Mouse (Mus musculus): ENCODE results near the gene Gdpd5.

Gdpd5 gene

DNA sequence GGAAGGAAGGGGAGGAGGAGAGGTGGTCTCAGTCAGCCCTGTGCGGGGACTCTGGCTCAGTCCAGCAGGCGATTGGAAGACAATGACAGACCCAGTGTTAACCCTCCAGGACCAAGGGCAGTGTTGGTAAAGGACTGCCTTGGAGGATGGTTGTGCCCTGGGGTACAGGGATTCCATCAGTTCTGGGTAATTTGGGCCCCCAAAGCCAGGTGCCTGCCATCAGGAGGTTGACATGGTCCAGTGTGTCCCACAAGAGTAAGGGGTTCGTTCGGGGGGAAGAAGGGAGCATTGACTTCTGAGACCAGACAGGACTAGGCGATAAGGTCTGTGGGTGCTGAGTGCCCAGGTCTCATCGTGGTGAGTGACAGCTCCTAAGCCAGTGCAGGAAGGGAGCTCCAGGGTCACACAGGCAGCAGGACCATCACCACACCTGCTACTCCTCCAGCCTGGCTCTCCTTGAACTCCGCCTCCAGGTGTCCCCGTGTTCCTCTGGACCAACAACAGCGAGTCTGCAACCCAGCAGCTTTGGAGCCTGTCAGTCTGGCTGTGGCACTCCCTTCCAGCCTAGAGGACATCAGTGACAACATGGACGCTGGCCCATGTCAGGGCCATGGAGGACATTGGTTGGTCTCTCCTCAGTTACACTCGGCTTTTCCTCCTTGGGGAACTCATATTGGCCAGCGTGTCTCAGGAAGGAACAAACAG, 23.0 kb downstream of the Gdpd5 start:
- DNase-seq (ENCODE audit: low read depth, low spot score): no peak

DNA sequence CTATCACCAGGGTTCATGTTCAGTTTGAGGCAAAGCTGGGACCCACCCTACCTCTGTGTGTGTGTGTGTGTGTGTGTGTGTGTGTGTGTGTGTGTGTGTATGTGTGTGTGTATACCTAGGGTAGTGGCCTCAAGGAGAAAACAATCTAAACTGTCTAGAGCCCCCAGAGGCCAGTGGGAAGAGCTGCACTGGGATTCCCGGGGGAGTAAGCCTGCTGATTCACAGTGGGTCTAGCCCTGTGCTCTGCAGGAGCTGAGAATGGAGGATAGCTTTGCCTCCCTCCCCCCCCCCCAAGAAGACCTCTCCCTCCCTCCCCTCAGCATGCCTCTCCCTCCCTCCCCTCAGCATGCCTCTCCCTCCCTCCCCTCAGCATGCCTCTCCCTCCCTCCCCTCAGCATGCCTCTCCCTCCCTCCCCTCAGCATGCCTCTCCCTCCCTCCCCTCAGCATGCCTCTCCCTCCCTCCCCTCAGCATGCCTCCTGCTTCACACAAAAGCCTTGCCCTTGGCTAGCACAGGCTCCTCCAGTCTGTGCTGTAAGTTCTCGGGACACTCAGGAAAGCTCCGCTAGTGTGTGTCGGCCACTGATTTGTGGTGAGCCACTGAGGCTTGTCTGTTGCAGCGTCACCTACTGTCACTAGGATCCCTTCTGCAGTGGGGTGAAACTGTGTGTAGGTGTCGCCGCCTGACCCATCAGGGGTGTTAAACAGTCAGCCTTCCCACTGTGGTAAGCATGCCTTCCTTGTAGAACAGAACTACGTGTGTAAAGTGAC, 24.4 kb downstream of the Gdpd5 start:
- no peak for DNase-seq (ENCODE audit: low read depth, low spot score)

DNA sequence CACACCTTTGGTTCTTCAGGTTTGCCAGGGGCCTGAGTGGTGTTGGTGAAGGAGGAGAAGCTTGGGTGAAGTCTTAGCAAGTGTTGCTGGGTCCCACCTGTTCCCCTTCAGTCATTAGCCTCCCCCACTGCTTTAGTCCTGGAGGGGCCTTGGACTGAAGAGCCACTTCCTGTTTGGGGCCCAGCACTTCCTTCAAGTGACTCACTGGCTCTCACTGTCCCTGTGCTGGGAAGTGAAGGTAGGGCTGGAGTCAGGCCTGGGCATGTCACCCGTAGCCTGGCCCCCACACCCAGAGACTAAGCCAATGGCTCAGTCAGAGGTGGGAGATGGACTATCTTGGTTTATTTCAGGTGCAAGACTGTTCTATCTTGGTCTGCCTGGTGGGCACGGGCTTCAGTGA, 26.4 kb downstream of the Gdpd5 start:
- no peak for DNase-seq (ENCODE audit: low read depth, low spot score)

DNA sequence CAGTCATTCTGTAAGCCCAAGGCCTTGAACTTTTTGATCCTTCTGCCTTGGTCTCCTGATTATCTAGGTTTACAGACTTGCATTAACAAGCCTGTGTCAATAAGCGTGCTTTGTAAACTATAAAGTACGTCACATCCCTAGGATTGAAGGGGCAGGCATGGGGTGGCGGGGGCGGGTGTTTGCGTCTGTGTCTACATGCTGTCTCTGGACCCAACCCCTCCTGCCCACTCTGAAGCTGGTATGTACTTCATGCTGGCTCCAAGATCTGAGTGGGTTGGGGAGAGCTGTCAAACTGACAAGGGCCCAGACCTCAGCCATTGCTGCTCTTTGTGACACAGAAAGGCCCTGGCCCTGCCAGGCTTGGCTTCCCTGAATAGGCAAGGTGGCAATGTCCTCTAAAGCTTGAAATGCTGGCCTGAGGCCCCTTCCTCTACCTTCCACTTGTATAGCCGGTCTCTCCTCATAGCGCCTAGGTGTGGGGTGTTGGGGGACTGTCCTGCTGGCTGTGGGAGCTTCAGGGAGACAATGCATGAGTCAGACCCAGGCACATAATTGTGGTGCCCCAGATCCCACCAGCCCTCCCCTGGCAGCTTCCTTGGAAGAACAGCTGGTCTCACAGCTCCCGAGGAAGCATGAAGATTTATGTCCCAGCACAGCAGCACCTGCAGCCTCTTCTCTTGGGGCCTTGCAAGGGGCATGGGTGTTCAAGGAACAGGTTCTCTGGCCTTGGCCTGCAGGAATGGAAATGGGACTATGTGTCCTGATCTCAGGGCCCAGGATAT, 28.4 kb downstream of the Gdpd5 start:
- no peak for DNase-seq (ENCODE audit: low read depth, low spot score)

DNA sequence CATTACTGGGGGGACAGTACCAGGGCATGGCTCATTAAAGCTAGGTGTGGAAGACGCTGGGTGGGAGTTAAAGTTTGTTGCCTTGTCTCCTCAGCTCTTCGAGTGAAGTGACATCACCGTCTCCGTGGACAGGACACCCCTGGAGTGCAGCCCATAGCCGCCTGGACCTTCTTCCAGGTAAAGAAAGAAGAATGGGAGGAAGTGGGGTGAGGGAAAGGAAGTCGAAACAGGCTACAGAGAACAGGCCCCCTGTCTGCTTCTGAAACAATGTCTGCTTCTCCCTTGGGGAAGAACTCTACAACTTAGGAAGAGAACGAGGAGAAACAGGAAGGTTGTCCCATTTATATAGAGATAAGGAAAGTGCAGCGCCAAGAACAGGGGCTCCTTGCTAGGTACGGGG, 29.1 kb downstream of the Gdpd5 start:
- DNase-seq (ENCODE audit: low read depth, low spot score): no peak

DNA sequence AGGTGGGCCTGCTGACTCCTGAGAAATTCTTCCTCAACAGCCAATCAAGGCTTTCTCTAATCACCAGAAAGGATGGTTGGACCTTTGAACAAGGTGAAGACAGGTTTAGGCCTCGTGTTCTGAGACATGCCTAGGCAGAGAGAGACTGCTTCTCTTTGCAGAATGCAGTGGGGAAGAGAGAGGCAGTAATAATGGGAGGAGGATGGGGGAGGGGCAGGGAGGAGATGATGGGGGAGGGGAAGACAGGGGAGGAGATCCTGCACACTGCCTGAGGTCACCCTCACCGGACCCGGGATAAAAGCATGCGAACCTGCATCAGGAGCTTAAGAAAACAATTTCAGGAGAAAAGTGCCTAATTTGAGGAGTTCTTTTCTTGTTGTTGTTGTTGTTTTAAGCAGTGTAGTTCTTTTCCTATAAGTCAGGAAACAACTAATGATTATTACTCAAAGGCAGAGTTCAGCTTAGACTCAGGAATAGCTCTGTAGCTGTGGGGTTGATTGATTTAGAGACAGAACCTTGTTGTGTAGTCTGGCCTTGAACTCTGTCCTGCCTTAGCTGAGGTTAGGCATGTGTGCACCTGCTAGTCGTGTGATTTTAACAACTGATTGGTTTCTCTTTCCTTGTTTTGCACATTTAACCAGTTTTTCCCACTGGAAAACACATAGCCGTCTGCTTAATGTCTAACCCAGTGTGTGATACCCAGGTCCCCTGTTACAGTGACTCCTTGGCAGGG, 30.0 kb downstream of the Gdpd5 start:
- DNase-seq (ENCODE audit: low read depth, low spot score): no peak

DNA sequence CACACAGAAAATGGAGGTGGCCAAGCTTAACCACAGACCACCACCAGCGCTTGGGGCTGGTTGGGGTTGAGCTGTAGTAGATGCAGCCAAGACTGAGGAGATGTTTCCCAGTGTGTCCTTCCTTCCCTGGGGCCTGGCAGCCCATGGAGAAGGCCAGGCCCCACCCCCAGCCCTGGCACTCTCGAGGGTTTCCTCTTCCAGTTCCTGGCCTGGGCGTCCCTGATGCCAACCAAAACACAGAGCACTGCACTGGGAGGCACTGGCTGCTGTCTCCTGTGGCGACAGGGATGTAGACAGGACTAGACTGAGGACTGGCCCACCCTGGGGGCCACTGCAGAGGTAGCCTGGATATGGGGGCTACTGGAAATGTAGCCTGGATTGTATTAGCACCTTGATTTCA, 33.8 kb downstream of the Gdpd5 start:
- no peak for DNase-seq (ENCODE audit: low read depth, low spot score)

DNA sequence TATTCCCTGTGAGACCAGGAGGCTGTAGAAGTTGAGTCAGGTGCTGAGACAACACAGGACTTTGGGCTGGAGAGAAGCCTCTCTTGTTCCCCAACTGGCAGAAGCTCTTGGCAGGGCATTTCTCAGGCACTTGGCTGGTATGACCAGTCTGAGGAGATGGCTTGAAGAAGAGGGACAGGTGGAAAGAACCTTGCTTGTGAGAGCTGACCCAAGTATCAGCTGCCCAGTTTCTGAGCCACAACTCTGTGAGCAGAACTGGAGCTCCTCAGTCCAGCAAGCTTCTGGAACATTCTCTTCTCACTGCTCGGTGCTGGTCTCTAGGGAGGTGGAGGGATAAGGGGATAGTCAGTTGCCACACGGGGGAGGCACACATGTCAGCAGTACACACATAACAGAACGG, 38.1 kb downstream of the Gdpd5 start:
- DNase-seq (ENCODE audit: low read depth, low spot score): no peak

DNA sequence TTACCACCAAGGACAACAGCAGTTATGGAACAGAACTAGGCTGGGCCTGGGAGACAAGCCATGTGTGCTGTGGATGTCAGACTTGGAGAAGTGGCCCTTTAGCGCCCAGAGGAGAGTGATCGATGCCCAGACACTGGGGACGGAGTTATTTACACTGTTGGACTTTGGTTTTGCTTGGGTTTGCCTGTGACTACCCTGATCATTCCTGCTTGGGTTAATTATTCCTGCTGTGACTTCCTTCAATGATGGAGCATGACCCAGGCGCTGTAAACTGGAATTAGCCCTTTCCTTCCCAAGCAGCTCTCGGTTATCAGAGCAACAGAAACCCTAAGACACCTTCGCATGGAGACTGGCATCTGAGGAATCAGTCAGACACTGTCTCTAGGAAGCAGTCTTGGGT, 39.8 kb downstream of the Gdpd5 start:
- no peak for DNase-seq (ENCODE audit: low read depth, low spot score)

DNA sequence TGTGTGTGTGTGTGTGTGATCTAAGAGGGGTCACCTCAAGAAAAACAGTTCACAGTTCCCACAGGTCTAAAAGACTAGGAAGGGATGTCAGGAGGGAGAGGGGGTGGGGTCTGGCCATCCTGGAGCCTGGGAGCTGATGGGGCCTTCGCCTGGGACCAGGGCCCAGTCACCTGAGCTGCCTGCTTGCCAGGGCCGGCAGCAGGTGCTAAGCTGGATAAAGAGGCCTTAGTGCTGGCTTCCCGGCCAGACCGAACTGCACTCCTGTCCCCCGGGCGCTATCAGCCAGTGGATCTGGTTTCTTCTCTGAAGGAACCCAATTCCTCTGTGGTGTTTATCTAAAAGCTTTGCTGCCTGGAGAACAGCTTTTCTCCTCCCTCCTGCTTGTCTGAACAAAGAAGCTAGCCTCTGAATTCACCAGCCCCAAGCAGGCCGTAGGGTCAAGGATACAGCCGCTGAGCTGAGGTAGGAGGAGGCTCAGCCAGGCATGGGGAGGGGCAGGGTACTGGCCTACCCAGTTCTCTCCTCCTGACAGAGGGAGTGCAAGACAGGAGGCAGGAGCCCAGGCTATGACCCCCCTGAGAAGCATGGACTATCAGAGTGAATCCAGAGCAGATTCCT, 43.4 kb downstream of the Gdpd5 start:
- no peak for DNase-seq (ENCODE audit: low read depth, low spot score)

DNA sequence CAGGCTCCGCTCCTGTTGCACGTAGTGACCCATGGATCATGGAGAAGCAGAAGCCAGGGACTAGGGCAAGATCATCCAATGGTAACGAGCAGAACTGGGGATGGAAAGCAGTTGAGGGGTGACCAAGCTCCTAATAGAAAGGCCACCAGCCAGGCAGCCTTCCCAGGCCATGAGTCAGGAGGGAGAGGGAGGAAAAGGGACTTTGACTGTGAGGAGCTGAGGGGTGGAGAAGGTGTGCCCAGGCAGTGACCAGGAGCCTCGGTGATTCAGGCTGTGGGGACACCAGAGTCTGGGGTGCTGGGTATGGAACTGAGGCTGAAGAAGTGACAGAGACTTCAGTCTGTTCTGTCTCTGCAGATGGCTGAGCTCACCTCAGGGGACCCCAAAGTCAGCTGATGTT, 44.5 kb downstream of the Gdpd5 start:
- DNase-seq (ENCODE audit: low read depth, low spot score): no peak

DNA sequence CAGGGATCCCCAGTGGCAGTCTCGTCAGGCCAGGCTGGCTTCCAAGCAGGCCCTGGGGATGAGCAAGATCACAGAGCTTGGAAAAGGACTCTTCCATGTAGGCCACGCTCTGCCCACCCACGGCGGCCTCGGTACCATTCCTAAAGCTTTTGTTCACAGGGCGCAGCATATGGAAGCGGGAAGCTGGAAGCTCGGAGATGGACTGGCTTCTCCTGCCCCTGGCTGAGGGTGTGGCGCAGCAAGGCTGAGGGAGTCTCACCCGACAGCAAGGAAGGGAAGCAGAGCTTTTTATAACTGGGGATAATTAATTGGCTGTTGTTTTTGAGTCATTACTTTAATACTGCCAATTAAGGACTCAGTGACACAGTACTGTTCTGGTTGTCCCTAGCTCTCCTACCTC, 45.8 kb downstream of the Gdpd5 start:
- no peak for DNase-seq (ENCODE audit: low read depth, low spot score)

DNA sequence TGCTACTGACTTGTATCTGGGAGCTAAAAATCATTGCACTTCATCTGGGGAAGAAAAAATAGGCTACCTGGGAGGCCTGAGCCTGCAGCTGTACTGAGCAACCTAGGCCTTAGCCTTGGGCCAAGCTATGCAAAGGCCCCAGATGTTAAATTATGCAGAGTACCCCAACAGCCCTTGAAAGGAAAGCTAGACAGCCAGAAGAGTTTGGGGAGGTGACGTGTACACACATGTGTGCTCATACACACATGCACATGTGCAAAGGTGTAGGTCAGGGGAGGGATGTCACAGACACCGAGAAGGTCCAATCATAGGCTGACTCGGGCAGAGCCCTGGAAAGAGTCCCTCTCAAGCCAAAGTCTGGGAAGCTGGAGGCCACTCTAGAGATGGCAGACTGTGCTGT, 46.8 kb downstream of the Gdpd5 start:
- DNase-seq (ENCODE audit: low read depth, low spot score): no peak

DNA sequence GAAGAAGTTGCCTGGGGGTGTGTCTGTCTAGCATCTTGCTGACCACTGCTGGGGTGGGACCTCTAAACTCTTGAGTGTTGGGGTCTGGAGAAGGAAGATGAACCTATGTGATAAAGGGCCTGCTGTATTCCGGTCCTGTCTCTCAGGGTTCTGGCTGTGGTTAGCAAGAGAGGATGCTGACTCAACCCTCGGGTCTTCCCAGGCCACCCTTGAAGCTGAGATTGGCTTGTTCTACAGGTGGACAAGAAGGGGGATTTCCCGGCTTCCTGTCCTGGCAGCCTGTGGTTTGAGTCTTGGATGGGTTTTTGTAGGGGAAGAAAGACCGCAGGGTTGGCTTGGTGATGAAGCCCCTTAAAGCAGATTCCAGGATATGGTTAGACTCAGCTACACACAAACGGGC, 47.6 kb downstream of the Gdpd5 start:
- DNase-seq (ENCODE audit: low read depth, low spot score): no peak

DNA sequence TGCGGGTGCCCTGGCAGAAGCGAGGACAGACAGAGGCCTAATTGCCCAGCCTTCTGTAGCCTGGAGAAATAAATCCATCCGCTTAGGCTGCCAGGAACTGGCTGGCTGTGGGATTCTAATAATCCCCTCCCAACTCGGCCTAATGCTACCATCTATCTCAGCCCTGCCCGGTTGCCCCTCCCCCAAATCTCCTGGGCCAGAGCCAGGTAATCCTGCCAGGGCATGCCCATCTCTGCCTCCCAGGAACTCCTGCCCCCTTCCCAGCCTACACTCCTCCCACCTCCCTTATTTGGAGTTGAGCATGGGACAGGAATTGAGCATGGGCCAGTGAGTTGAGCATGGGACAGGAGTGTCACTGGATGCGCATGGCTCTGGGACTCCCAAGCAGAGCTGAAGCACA, 48.6 kb downstream of the Gdpd5 start:
- DNase-seq (ENCODE audit: low read depth, low spot score): peak; percentile 93

DNA sequence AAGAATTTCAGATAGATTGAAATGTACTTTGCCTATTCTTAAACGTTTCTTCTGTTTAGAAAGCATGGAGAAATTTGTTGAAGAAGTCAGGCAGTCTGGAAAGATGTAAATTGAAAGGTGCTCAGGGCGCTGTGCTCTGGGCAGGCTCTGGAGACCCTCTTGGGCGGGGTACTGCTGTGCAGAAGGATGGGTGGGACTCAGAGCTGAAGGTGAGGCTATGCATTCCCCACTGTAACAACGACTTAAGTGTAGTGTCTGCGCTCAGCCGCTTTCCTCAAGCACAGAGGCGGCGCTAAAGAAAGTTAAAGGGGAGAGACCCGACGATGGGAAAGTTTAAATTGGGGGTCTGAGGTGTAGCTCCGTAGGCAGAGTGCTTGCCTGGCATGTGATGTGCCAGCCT, 49.0 kb downstream of the Gdpd5 start:
- DNase-seq (ENCODE audit: low read depth, low spot score): no peak

DNA sequence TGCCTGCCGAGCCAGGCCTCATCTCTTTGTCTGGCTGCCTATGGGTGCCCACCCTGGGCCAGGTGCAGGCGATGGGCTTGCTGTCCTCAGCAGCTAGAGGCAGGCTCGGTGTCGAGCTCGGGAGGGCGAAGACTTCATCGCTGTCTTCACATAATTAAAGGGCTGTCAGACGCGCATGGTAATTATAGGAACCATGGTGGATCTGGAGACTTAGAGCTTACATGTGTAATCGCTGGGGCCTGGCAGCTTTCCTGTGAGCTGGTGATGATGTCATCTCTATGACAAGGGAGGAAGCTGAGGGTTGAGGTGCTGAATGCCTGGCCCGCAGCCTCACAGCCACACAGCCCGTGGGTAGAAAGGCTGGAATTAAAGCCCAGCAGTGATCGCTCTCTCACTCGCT, 51.0 kb downstream of the Gdpd5 start:
- DNase-seq (ENCODE audit: low read depth, low spot score): no peak

DNA sequence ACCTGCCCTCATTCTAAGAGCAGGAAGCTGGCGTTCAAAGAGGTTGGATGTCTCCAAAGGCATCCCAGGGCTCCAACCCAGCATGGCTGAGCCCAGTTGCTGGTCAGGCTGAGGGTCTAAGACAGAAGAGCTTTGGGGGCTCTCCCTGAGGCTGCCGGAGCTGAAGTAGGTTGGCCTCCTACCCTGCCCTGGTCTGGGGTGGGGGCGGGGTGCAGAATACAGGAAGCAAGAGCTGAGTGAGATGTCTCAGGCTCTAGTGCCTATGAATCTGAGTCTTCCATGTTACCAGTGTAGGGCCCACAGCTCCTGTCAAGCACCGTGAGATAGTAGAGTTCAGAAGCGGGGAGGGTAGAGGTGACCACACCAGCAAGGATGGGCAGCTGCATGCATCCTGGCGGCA, 51.6 kb downstream of the Gdpd5 start:
- DNase-seq (ENCODE audit: low read depth, low spot score): no peak

DNA sequence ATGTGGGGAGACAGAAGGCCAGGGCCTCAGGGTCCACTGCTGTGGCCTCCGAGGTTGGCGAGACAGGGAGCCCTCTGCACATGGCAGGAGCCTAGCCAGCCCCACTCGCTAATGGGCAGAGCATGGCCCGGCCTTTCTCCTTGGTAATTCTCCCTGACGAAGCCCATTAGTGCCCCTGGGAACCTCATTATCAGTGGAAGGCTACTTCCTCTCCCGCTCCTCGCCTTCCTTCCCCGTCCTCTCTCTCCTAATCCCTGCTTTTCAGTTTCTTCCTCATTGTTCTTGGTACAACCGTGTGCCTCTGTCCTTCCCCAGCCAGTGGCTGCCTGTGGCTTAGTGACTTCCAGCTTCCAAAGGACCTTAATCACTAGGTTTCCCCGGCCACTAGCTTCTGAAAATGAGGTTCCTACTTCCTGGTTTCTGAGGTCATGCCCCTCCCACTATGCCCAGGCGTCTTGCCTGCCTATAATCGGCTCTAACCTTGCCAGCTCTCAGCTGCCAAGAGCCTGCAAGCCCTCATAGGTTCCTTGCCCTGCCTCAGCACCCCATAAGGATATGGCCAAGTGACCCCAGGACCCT, 53.5 kb downstream of the Gdpd5 start:
- DNase-seq (ENCODE audit: low read depth, low spot score): peak; percentile 50

DNA sequence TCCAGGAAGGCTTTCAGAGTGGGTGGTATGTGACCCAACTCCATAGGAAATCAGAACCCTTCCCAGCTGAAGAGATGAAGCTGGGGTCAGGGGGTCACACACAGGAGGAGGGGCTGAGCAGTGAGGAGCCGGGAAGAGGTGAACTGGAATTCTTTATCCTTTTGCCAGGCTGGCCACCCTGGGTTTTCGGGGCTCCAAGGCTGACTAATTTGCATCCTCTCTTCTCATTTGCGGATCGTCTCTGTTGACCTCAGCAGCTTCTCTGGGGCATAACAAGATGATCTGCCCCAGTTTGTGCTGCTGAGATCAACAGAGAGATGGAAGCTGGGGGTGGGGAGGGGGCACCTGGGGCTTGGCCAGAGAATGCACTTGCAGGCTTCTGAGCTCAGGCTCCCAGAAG, 55.3 kb downstream of the Gdpd5 start:
- no peak for DNase-seq (ENCODE audit: low read depth, low spot score)

DNA sequence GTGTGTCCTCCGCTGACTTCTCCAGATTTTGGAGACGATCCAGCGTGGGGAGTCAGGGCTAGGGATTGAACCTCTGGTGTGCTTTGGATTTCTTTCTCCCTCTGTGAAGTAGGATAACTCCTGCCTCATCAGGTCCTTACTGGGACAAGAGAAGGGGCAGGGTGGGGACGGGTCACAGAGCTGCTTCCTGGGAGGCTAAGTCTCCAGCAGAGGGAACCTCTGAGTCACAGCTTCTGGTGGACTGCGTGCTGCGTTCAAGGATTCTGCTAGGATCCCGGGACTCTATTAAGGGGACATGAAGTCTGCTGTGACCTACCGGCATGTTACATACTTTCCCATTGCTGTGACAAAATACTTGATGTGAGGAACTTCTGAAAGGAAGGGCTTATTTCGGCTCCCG, 57.7 kb downstream of the Gdpd5 start:
- DNase-seq (ENCODE audit: low read depth, low spot score): no peak

Data from retina, adult 2 months (tissue).